Mouse (Mus musculus): ENCODE measurements at regions not wholly inside any gene's neighbourhood (a gene's known extent, or its start where the extent isn't known, plus 50 kb on each side); places are given as distances from the start of the nearest gene placed in this dataset.
A peak's percentile ranks its signal among the peaks of the same experiment; 100 is the strongest.

DNA sequence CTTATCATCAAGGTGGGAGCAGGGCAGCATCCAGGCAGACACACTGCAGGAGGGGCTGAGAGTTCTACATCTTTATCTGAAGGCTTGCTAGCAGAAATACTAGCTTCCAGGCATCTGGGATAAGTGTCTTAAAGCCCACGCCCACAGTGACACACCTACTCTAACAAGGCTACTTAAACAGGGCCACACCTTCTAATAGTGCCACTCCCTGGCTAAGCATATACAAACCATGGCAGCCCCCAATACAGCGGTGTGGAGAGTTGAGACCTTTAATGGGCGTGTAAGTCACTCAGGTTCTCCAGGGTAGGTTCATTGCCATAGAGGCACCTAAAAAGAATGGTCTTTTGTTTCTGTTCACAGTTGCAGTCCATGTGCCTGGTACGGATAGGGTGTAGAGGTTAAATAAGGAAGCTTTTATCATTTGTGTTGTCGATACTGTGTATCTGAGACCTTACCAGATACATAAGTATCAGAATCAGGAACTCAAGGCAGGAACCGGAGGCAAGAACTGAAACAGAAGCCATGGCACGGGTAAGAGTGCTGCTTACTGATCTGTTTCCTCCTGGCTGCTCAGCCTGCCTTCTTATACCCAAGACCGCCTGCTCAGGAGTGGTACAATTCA is 69.0 kb upstream of the Atrnl1 start:
- Histone ChIP-seq H3K36me3 (no peaks in the 10 kb centered on the region), H3K4me2 (no peak overlapping the region), H3K4me1 (no peaks in the 10 kb centered on the region; the same call in 1 of the 2 replicates), H3K9me3 (no peaks in the 10 kb centered on the region), H3K4me3 (no peak overlapping the region), H3K27ac (no peak overlapping the region), H3K9ac (no peak overlapping the region), H3K27me3 (no peaks in the 10 kb centered on the region)
- 85% methylated on average over 8 of the region's 8 CpGs for WGBS
- no peak for ATAC-seq (ENCODE audit: borderline replicate concordance, extremely low read depth, low FRiP score, low TSS enrichment)

- Histone ChIP-seq H3K4me3 (no peak overlapping the region), H3K27me3 (no peaks in the 10 kb centered on the region), H3K4me2 (no peak overlapping the region), H3K36me3 (no peaks in the 10 kb centered on the region), H3K9ac (no peak overlapping the region), H3K9me3 (no peaks in the 10 kb centered on the region), H3K27ac (no peak overlapping the region), H3K4me1 (no peaks in the 10 kb centered on the region; the same call in 1 of the 2 replicates)
- 88% methylated on average over 5 of the region's 5 CpGs for WGBS
- no peak for ATAC-seq (ENCODE audit: borderline replicate concordance, extremely low read depth, low FRiP score, low TSS enrichment)
Observed at GRCm38 (mm10) chr19:57542506-57542905, 68.3 kb upstream of the Atrnl1 start.

DNA sequence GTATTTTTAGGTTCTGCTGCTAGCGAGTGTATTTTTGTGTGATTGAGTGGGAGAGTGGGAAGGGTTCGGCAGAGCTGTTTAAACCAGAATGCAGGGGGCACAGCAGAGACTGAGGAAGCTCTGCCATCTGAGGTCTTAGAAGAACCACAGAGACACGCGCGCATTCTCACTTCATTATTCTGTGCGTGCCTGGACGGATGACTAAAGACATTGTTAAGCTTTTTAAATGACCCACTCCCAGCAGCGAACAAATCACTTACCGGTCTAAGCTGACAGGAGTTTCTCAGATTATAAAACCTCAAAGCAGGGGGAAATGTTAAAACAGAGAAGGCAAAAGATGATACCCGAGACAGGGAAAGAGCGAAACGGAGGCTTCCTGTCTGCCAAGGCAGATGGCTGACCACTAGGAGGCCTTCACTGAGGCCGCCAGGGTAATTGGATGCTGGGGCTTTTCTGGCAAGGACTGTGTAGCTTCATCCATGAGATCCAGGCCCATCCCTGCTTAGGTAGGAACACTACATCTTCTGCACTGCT is 67.1 kb upstream of the Atrnl1 start:
- ATAC-seq (ENCODE audit: borderline replicate concordance, extremely low read depth, low FRiP score, low TSS enrichment), result peak; percentile 46; the same call in 1 of the 2 replicates
- no peak overlapping the region for H3K9ac ChIP-seq
- H3K36me3 ChIP-seq, result no peaks in the 10 kb centered on the region
- no peak overlapping the region for H3K27ac ChIP-seq
- no peaks in the 10 kb centered on the region; the same call in 1 of the 2 replicates for H3K4me1 ChIP-seq
- H3K4me3 ChIP-seq, result peak overlapping the region; percentile 25
- 32% methylated on average over 13 of the region's 13 CpGs for WGBS
- no peaks in the 10 kb centered on the region for H3K9me3 ChIP-seq
- no peaks in the 10 kb centered on the region for H3K27me3 ChIP-seq
- peak overlapping the region; percentile 50 for H3K4me2 ChIP-seq

- Histone ChIP-seq H3K9ac (no peak overlapping the region), H3K4me3 (no peak overlapping the region), H3K9me3 (no peaks in the 10 kb centered on the region), H3K27me3 (no peaks in the 10 kb centered on the region), H3K27ac (no peak overlapping the region), H3K4me2 (no peak overlapping the region), H3K36me3 (no peaks in the 10 kb centered on the region), H3K4me1 (no peaks in the 10 kb centered on the region; the same call in 1 of the 2 replicates)
- ATAC-seq (ENCODE audit: borderline replicate concordance, extremely low read depth, low FRiP score, low TSS enrichment), result no peak
- WGBS, result 78% methylated on average over 17 of the region's 17 CpGs
Observed at GRCm38 (mm10) chr19:57544229-57544879, 66.5 kb upstream of the Atrnl1 start.

DNA sequence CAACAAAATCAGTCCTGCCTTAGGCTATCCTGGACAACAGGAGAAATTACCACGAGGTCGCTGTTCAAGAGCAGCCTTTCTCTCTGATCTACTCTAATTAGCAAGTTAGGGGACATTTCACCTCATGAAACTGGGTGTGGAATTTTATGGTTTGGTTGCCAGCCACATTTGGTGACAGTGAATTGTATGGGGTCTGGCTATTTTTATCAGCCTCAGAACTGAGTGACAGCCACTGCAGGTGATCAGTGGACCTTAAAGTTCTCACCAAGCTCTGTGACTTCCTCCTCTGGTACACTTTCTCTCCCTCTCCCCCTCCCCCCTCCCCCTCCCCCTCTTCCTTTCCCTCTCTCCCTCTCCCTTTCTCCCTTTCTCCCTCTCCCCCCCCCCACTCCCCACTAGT is 65.8 kb upstream of the Atrnl1 start:
- Histone ChIP-seq H3K9ac (no peak overlapping the region), H3K9me3 (no peaks in the 10 kb centered on the region), H3K36me3 (no peaks in the 10 kb centered on the region), H3K4me3 (no peak overlapping the region), H3K4me1 (no peaks in the 10 kb centered on the region; the same call in 1 of the 2 replicates), H3K4me2 (no peak overlapping the region), H3K27me3 (no peaks in the 10 kb centered on the region), H3K27ac (no peak overlapping the region)
- 82% methylated on average over 2 of the region's 2 CpGs for WGBS
- ATAC-seq (ENCODE audit: borderline replicate concordance, extremely low read depth, low FRiP score, low TSS enrichment), result no peak

DNA sequence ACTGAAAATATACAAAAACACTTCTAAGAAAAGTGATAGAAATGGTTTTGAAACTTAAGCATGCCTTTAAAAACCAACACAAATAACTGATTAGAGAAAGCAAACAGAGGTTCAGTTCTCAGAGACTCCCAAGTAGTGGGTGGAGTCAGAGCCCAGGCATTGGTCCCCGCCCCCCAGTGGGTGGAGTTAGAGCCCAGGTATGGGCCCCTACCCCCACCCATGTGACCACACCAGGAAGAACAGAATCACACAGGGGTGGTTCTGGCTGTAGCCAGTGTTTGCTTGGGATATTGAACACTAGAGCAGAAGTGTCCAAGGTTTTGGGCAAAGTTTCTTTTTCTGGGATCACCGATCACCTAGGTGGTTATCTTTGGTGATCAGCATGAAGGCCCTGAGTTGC is 64.8 kb upstream of the Atrnl1 start:
- H3K4me3 ChIP-seq, result no peak overlapping the region
- H3K4me1 ChIP-seq, result no peaks in the 10 kb centered on the region; the same call in 1 of the 2 replicates
- H3K36me3 ChIP-seq, result no peaks in the 10 kb centered on the region
- no peaks in the 10 kb centered on the region for H3K9me3 ChIP-seq
- no peak overlapping the region for H3K9ac ChIP-seq
- no peak for ATAC-seq (ENCODE audit: borderline replicate concordance, extremely low read depth, low FRiP score, low TSS enrichment)
- no peaks in the 10 kb centered on the region for H3K27me3 ChIP-seq
- no peak overlapping the region for H3K27ac ChIP-seq
- no peak overlapping the region for H3K4me2 ChIP-seq
- 66% methylated on average over 2 of the region's 2 CpGs for WGBS

GRCm38 (mm10) chr19:57546519-57546918 is 64.3 kb upstream of the Atrnl1 start:
- ATAC-seq (ENCODE audit: borderline replicate concordance, extremely low read depth, low FRiP score, low TSS enrichment), result no peak
- Histone ChIP-seq H3K4me3 (no peak overlapping the region), H3K4me2 (no peak overlapping the region), H3K36me3 (no peaks in the 10 kb centered on the region), H3K9me3 (no peaks in the 10 kb centered on the region), H3K27me3 (no peaks in the 10 kb centered on the region), H3K27ac (no peak overlapping the region), H3K9ac (no peak overlapping the region), H3K4me1 (no peaks in the 10 kb centered on the region; the same call in 1 of the 2 replicates)
- 77% methylated on average over 10 of the region's 10 CpGs for WGBS

DNA sequence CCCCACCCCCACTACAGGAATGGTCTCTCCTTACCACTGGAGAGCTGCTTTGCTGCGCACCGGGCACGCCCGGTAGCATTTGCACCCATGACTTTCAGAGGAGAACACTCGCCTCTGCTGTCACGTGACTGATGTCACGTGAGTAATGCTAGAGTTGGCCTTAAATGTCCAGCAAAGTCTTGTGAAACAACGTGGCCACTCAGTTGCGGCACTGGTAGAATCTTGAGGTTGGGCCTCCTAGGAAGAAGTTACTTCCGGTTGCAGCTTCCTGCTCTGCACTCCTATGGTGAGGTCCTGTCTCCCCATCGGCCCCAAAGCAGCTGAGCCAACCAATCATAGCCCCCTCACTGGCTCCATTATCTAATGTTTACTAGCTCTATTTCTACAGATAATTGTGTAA is 62.7 kb upstream of the Atrnl1 start:
- Histone ChIP-seq H3K9ac (no peak overlapping the region), H3K4me3 (no peak overlapping the region), H3K27ac (no peak overlapping the region), H3K4me2 (no peak overlapping the region), H3K9me3 (no peaks in the 10 kb centered on the region), H3K27me3 (no peaks in the 10 kb centered on the region), H3K4me1 (no peaks in the 10 kb centered on the region; the same call in 1 of the 2 replicates), H3K36me3 (no peaks in the 10 kb centered on the region)
- no peak for ATAC-seq (ENCODE audit: borderline replicate concordance, extremely low read depth, low FRiP score, low TSS enrichment)
- 85% methylated on average over 11 of the region's 11 CpGs for WGBS

GRCm38 (mm10) chr19:57548661-57549060 is 62.2 kb upstream of the Atrnl1 start:
- no peak overlapping the region for H3K4me2 ChIP-seq
- no peaks in the 10 kb centered on the region for H3K9me3 ChIP-seq
- 65% methylated on average over 11 of the region's 11 CpGs for WGBS
- H3K9ac ChIP-seq, result no peak overlapping the region
- no peaks in the 10 kb centered on the region; the same call in 1 of the 2 replicates for H3K4me1 ChIP-seq
- H3K36me3 ChIP-seq, result no peaks in the 10 kb centered on the region
- no peak overlapping the region for H3K27ac ChIP-seq
- ATAC-seq (ENCODE audit: borderline replicate concordance, extremely low read depth, low FRiP score, low TSS enrichment), result no peak
- no peaks in the 10 kb centered on the region for H3K27me3 ChIP-seq
- no peak overlapping the region for H3K4me3 ChIP-seq

DNA sequence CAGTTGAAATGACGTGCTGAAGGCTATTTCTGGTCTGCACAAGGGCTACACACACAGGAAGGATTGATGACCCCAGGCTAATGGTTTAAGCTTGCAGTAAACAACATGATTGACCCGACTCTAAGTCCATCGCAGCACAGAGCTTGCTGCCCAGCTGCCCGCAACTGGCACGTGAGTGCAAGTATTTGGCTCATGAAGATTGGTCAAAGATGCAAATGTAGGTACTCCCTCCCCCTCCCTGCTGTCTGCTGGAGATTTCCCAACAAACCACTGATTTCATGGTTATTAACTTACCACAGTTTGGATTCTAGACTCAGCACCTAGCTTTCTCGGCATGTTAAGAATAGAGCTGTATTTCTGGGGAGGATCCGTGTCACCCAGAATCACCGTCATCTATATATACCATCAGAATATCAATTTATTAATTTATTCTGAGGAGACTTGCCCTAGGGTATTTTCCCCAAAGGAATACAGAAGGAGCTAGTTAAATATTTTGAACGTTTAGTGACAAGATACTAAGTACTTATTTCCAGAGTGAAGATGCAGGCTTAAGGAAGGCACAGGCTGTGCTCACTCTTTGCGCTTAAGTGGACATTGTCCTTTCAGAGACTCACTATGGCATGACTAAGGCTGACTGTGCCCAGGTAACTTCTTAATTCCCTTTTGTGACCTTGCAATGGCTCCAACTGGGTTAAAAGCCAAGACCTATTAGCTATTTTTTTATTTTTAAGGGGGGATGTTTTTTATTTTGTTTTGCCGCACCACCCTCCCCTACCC is 57.7 kb upstream of the Atrnl1 start:
- ATAC-seq (ENCODE audit: borderline replicate concordance, extremely low read depth, low FRiP score, low TSS enrichment), result no peak
- Histone ChIP-seq H3K27me3 (no peaks in the 10 kb centered on the region), H3K36me3 (no peaks in the 10 kb centered on the region), H3K9me3 (no peaks in the 10 kb centered on the region), H3K4me1 (no peaks in the 10 kb centered on the region; the same call in 1 of the 2 replicates), H3K9ac (no peak overlapping the region), H3K27ac (no peak overlapping the region), H3K4me3 (no peak overlapping the region), H3K4me2 (no peak overlapping the region)
- 64% methylated on average over 11 of the region's 11 CpGs for WGBS

DNA sequence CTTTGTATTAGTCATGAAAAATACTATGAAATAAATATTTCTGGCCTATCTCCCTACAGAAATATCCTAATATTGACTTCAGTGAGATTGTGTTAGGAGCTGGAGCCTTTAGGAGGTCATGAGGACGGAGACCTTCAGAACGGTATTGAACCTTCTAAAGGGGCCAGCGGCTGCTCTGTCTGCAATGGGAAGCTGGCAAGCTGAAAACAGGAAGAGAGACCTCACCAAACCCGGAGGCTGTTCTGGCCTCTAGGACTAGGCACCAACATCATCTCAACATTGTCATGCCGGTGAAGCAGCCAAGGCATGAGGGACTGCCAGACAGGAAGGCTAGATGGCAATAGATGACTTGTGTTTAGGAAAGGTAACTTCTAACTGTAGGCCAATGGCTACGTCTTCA is 56.7 kb upstream of the Atrnl1 start:
- H3K9ac ChIP-seq, result no peak overlapping the region
- H3K4me1 ChIP-seq, result no peaks in the 10 kb centered on the region; the same call in 1 of the 2 replicates
- H3K9me3 ChIP-seq, result no peaks in the 10 kb centered on the region
- 82% methylated on average over 6 of the region's 6 CpGs for WGBS
- no peak for ATAC-seq (ENCODE audit: borderline replicate concordance, extremely low read depth, low FRiP score, low TSS enrichment)
- H3K27me3 ChIP-seq, result no peaks in the 10 kb centered on the region
- H3K27ac ChIP-seq, result no peak overlapping the region
- no peak overlapping the region for H3K4me2 ChIP-seq
- H3K36me3 ChIP-seq, result no peaks in the 10 kb centered on the region
- no peak overlapping the region for H3K4me3 ChIP-seq

DNA sequence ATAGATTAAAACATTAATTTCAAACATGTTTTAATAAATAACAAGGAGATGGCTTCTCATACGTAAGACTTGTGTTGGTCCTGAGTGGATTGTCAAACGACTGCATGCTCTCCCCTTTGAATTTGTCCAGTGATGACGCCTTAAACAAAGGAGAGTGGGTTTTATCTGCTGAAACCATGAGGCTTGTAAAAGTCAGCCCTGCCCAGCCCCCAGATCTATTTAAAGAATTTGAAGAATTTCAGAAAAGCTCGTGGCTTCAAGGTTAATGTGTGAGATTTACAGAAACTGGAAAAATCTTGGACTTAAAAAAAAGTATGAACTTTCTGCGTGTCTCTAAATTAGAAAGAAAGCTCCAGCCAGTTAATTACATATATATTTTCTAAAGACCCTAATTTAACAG is 55.5 kb upstream of the Atrnl1 start:
- no peak for ATAC-seq (ENCODE audit: borderline replicate concordance, extremely low read depth, low FRiP score, low TSS enrichment)
- WGBS, result 22% methylated on average over 5 of the region's 5 CpGs
- H3K9ac ChIP-seq, result no peak overlapping the region
- no peak overlapping the region for H3K4me3 ChIP-seq
- H3K9me3 ChIP-seq, result no peaks in the 10 kb centered on the region
- no peak overlapping the region for H3K4me2 ChIP-seq
- no peak overlapping the region for H3K27ac ChIP-seq
- H3K36me3 ChIP-seq, result no peaks in the 10 kb centered on the region
- no peaks in the 10 kb centered on the region for H3K27me3 ChIP-seq
- H3K4me1 ChIP-seq, result no peaks in the 10 kb centered on the region; the same call in 1 of the 2 replicates

Data from lung, embryonic 15.5 days (tissue).